Mouse (Mus musculus): ENCODE measurements at regions not wholly inside any gene's neighbourhood (a gene's known extent, or its start where the extent isn't known, plus 50 kb on each side); places are given as distances from the start of the nearest gene placed in this dataset.
"Not testable (repeated sequence)": the region's sequence is repeated elsewhere in the genome, so short reads cannot be mapped to it uniquely, and the experiment has no call there.

DNA sequence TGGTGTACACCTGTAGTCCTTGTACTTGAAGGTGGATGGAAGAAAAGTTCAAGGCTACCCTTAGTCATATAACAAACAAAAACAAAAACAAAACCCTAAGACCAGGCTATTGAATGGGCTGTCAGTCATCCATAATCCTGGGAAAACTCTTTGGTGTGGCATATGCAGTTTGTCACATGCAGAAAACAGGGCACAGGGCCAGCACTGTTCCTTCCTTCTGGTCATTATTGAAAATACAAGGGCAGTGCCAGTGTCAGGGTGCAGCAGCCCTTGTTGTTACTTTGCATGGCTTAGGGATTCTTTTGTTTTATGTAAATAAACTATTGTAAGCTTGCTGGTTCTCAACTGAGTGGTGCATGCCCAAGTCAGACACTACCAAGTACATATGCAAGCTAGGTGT is 623.1 kb upstream of the Chrm3 start:
- Histone ChIP-seq H3K9me3 (ENCODE audit: control insufficient read depth, low read length) (no peaks in the 10 kb centered on the region), H3K27ac (ENCODE audit: low read depth, low read length) (no peak overlapping the region), H3K4me3 (ENCODE audit: low read depth, low read length) (no peak overlapping the region), H3K36me3 (ENCODE audit: control insufficient read depth, insufficient read depth, low read length) (no peaks in the 10 kb centered on the region), H3K4me2 (no peak overlapping the region), H3K9ac (ENCODE audit: low read length) (no peak overlapping the region), H3K27me3 (ENCODE audit: control insufficient read depth, insufficient read depth, low read length) (no peaks in the 10 kb centered on the region), H3K4me1 (ENCODE audit: control insufficient read depth, insufficient read depth, low read length) (no peaks in the 10 kb centered on the region)
- ATAC-seq (ENCODE audit: low FRiP score): no peak
- DNase-seq (ENCODE audit: low spot score, missing footprints): no peak

- ATAC-seq (ENCODE audit: low FRiP score) (no peak), DNase-seq (ENCODE audit: low spot score, missing footprints) (no peak)
- WGBS: 87% methylated on average over 4 of the region's 4 CpGs
- Histone ChIP-seq H3K9ac (ENCODE audit: low read length) (no peak overlapping the region), H3K27me3 (ENCODE audit: control insufficient read depth, insufficient read depth, low read length) (no peaks in the 10 kb centered on the region), H3K4me1 (ENCODE audit: control insufficient read depth, insufficient read depth, low read length) (no peaks in the 10 kb centered on the region), H3K27ac (ENCODE audit: low read depth, low read length) (no peak overlapping the region), H3K4me2 (no peak overlapping the region), H3K36me3 (ENCODE audit: control insufficient read depth, insufficient read depth, low read length) (no peaks in the 10 kb centered on the region), H3K9me3 (ENCODE audit: control insufficient read depth, low read length) (no peaks in the 10 kb centered on the region), H3K4me3 (ENCODE audit: low read depth, low read length) (no peak overlapping the region)
Observed at GRCm38 (mm10) chr13:10982543-10982942, 621.9 kb upstream of the Chrm3 start.

- Histone ChIP-seq H3K4me1 (ENCODE audit: control insufficient read depth, insufficient read depth, low read length) (no peaks in the 10 kb centered on the region), H3K4me3 (ENCODE audit: low read depth, low read length) (no peak overlapping the region), H3K9ac (ENCODE audit: low read length) (no peak overlapping the region), H3K9me3 (ENCODE audit: control insufficient read depth, low read length) (no peaks in the 10 kb centered on the region), H3K27ac (ENCODE audit: low read depth, low read length) (no peak overlapping the region), H3K36me3 (ENCODE audit: control insufficient read depth, insufficient read depth, low read length) (no peaks in the 10 kb centered on the region), H3K4me2 (no peak overlapping the region), H3K27me3 (ENCODE audit: control insufficient read depth, insufficient read depth, low read length) (no peaks in the 10 kb centered on the region)
- DNase-seq (ENCODE audit: low spot score, missing footprints) (no peak), ATAC-seq (ENCODE audit: low FRiP score) (no peak)
- 83% methylated on average over 3 of the region's 3 CpGs for WGBS
Observed at GRCm38 (mm10) chr13:10971932-10972331, 611.3 kb upstream of the Chrm3 start.

GRCm38 (mm10) chr13:10970721-10971120 is 610.1 kb upstream of the Chrm3 start:
- Histone ChIP-seq H3K4me3 (ENCODE audit: low read depth, low read length) (no peak overlapping the region), H3K36me3 (ENCODE audit: control insufficient read depth, insufficient read depth, low read length) (no peaks in the 10 kb centered on the region), H3K27me3 (ENCODE audit: control insufficient read depth, insufficient read depth, low read length) (no peaks in the 10 kb centered on the region), H3K9me3 (ENCODE audit: control insufficient read depth, low read length) (no peaks in the 10 kb centered on the region), H3K27ac (ENCODE audit: low read depth, low read length) (no peak overlapping the region), H3K4me1 (ENCODE audit: control insufficient read depth, insufficient read depth, low read length) (no peaks in the 10 kb centered on the region), H3K9ac (ENCODE audit: low read length) (no peak overlapping the region), H3K4me2 (no peak overlapping the region)
- ATAC-seq (ENCODE audit: low FRiP score) (no peak), DNase-seq (ENCODE audit: low spot score, missing footprints) (no peak)
- 92% methylated on average over 3 of the region's 3 CpGs for WGBS

DNA sequence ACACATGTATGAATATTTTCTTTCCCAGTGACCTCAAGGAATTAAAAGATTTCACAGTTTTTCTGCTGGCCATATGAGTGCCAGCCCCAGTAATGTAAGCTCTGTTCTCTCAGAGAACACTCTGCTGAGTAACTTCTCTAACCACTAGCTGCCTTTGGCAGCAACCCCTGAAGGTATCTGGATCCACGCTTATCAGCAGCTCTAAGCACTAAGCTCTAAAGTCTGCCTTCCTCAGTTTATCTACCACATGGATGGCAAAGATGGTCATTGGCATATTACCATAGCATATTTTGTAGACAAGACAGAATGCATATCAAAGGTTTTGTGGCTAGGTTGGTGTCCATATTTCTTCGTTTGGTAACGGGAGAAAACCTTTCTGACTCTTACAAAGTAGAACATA is 592.3 kb upstream of the Chrm3 start:
- no peaks in the 10 kb centered on the region for H3K9me3 ChIP-seq (ENCODE audit: control insufficient read depth, low read length)
- ATAC-seq (ENCODE audit: low FRiP score) (no peak), DNase-seq (ENCODE audit: low spot score, missing footprints) (no peak)
- 90% methylated on average over 3 of the region's 3 CpGs for WGBS
- no peaks in the 10 kb centered on the region for H3K36me3 ChIP-seq (ENCODE audit: control insufficient read depth, insufficient read depth, low read length)
- H3K27me3 ChIP-seq (ENCODE audit: control insufficient read depth, insufficient read depth, low read length): no peaks in the 10 kb centered on the region
- no peak overlapping the region for H3K4me3 ChIP-seq (ENCODE audit: low read depth, low read length)
- H3K4me2 ChIP-seq: no peak overlapping the region
- no peak overlapping the region for H3K27ac ChIP-seq (ENCODE audit: low read depth, low read length)
- no peaks in the 10 kb centered on the region for H3K4me1 ChIP-seq (ENCODE audit: control insufficient read depth, insufficient read depth, low read length)
- no peak overlapping the region for H3K9ac ChIP-seq (ENCODE audit: low read length)

GRCm38 (mm10) chr13:10950658-10951057 is 590.0 kb upstream of the Chrm3 start:
- ATAC-seq (ENCODE audit: low FRiP score); H3K9ac ChIP-seq (ENCODE audit: low read length); H3K4me2 ChIP-seq; H3K4me3 ChIP-seq (ENCODE audit: low read depth, low read length); H3K36me3 ChIP-seq (ENCODE audit: control insufficient read depth, insufficient read depth, low read length); DNase-seq (ENCODE audit: low spot score, missing footprints); H3K4me1 ChIP-seq (ENCODE audit: control insufficient read depth, insufficient read depth, low read length); H3K9me3 ChIP-seq (ENCODE audit: control insufficient read depth, low read length); H3K27me3 ChIP-seq (ENCODE audit: control insufficient read depth, insufficient read depth, low read length); H3K27ac ChIP-seq (ENCODE audit: low read depth, low read length): not testable (repeated sequence)
- whole genome bisulfite sequencing: 85% methylated on average over 5 of the region's 9 CpGs

DNA sequence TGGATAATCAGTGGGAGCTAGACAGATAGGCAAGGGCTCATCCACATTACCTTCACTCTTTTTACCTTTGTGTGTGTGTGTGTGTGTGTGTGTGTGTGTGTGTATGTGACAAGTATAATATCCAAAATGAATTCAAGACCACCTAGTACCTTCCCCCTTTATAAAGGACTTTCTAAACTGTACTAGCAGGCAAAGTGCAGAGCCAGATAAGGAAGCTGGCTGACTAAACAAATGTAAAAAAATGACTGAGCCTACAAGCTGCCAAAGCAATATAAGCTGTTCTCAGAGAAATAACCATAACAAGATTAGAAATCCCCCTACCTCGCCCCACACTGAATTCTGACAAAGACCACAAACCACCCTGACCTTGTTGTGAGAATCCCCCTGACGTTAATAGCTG is 586.8 kb upstream of the Chrm3 start:
- Histone ChIP-seq H3K4me2 (no peak overlapping the region), H3K36me3 (ENCODE audit: control insufficient read depth, insufficient read depth, low read length) (no peaks in the 10 kb centered on the region), H3K27me3 (ENCODE audit: control insufficient read depth, insufficient read depth, low read length) (no peaks in the 10 kb centered on the region), H3K9me3 (ENCODE audit: control insufficient read depth, low read length) (no peaks in the 10 kb centered on the region), H3K4me3 (ENCODE audit: low read depth, low read length) (no peak overlapping the region), H3K27ac (ENCODE audit: low read depth, low read length) (no peak overlapping the region), H3K4me1 (ENCODE audit: control insufficient read depth, insufficient read depth, low read length) (no peaks in the 10 kb centered on the region), H3K9ac (ENCODE audit: low read length) (no peak overlapping the region)
- DNase-seq (ENCODE audit: low spot score, missing footprints) (no peak), ATAC-seq (ENCODE audit: low FRiP score) (no peak)
- WGBS: 72% methylated on average over 2 of the region's 2 CpGs

GRCm38 (mm10) chr13:10943877-10944276 is 583.2 kb upstream of the Chrm3 start:
- Histone ChIP-seq H3K27me3 (ENCODE audit: control insufficient read depth, insufficient read depth, low read length) (no peaks in the 10 kb centered on the region), H3K36me3 (ENCODE audit: control insufficient read depth, insufficient read depth, low read length) (no peaks in the 10 kb centered on the region), H3K9ac (ENCODE audit: low read length) (no peak overlapping the region), H3K4me2 (no peak overlapping the region), H3K9me3 (ENCODE audit: control insufficient read depth, low read length) (no peaks in the 10 kb centered on the region), H3K4me1 (ENCODE audit: control insufficient read depth, insufficient read depth, low read length) (no peaks in the 10 kb centered on the region), H3K27ac (ENCODE audit: low read depth, low read length) (no peak overlapping the region), H3K4me3 (ENCODE audit: low read depth, low read length) (no peak overlapping the region)
- ATAC-seq (ENCODE audit: low FRiP score) (no peak), DNase-seq (ENCODE audit: low spot score, missing footprints) (no peak)
- WGBS: 91% methylated on average over 4 of the region's 4 CpGs

DNA sequence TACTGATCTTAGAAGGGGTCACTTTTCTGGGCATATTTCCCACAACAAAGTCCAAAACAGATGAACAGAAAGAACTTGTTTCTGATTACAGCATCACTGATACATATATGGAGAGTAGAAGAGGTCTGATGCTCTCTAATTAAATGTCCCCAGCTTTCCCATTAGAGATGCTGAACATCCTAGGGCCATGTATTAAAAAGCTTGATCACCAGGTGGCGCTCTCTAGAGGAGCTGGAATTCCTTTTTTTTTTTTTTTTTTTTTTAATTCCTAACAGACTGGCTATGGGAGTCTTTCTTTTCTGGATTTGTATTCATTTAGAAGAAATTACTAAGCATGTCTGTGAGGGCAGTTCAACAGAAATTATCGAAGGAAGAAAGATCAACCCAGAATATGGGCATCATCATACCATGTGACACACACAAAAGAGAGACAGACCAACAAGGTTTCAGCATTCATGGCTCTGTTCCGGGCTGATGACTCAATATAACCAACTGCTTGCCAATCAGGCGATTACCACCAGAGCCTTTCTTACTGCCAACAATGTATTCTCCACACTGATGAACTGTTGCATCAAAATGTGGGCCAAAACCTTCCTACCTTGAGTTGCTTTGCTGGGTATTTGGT is 581.5 kb upstream of the Chrm3 start:
- no peak overlapping the region for H3K4me3 ChIP-seq (ENCODE audit: low read depth, low read length)
- no peaks in the 10 kb centered on the region for H3K4me1 ChIP-seq (ENCODE audit: control insufficient read depth, insufficient read depth, low read length)
- ATAC-seq (ENCODE audit: low FRiP score) (peak; percentile 74), DNase-seq (ENCODE audit: low spot score, missing footprints) (peak; percentile 84)
- H3K4me2 ChIP-seq: no peak overlapping the region
- no peak overlapping the region for H3K27ac ChIP-seq (ENCODE audit: low read depth, low read length)
- H3K27me3 ChIP-seq (ENCODE audit: control insufficient read depth, insufficient read depth, low read length): no peaks in the 10 kb centered on the region
- 48% methylated on average over 4 of the region's 4 CpGs for WGBS
- H3K36me3 ChIP-seq (ENCODE audit: control insufficient read depth, insufficient read depth, low read length): no peaks in the 10 kb centered on the region
- H3K9me3 ChIP-seq (ENCODE audit: control insufficient read depth, low read length): no peaks in the 10 kb centered on the region
- no peak overlapping the region for H3K9ac ChIP-seq (ENCODE audit: low read length)

GRCm38 (mm10) chr13:10938233-10938632 is 577.6 kb upstream of the Chrm3 start:
- no peak overlapping the region for H3K4me3 ChIP-seq (ENCODE audit: low read depth, low read length)
- ATAC-seq (ENCODE audit: low FRiP score): no peak
- H3K9me3 ChIP-seq (ENCODE audit: control insufficient read depth, low read length): no peaks in the 10 kb centered on the region
- no peak overlapping the region for H3K27ac ChIP-seq (ENCODE audit: low read depth, low read length)
- H3K27me3 ChIP-seq (ENCODE audit: control insufficient read depth, insufficient read depth, low read length): no peaks in the 10 kb centered on the region
- no peaks in the 10 kb centered on the region for H3K36me3 ChIP-seq (ENCODE audit: control insufficient read depth, insufficient read depth, low read length)
- 80% methylated on average over 2 of the region's 2 CpGs for WGBS
- no peak for DNase-seq (ENCODE audit: low spot score, missing footprints)
- H3K9ac ChIP-seq (ENCODE audit: low read length): no peak overlapping the region
- no peak overlapping the region for H3K4me2 ChIP-seq
- H3K4me1 ChIP-seq (ENCODE audit: control insufficient read depth, insufficient read depth, low read length): no peaks in the 10 kb centered on the region

All from midbrain, embryonic 11.5 days (tissue).